Mouse (Mus musculus) CH12.LX (cell line): ENCODE measurements around the gene Sstr2. TPM values are rescaled to one million over a fixed set of nuclear protein-coding genes. Genes with fewer than 3 reads are reported as not detected.

Source experiments
- DNase-seq: peaks from one replicate; pipeline ENCODE4 v3.0.0-alpha.2; 2013; ENCODE audit errors: extremely low read depth
- H3K27ac ChIP-seq: 2 replicates; pipeline ENCODE4 v1.5.1; 2012; ENCODE audit warnings: low read depth, mild to moderate bottlenecking, control low read depth, moderate library complexity; ENCODE audit not compliant: insufficient read depth
- H3K27me3 ChIP-seq: replicated peaks from 2 replicates; pipeline ENCODE3; 2012; ENCODE audit warnings: inconsistent platforms
- H3K36me3 ChIP-seq, 2 experiments: replicated peaks in 1 of 2; 2 replicates each; pipeline versions ENCODE3 to v1.6.1; 2012; ENCODE audit warnings: inconsistent platforms in 1 of 2, low read length in 1 of 2, mild to moderate bottlenecking in 1 of 2, mixed read lengths in 1 of 2, moderate library complexity in 1 of 2; ENCODE audit not compliant: control insufficient read depth in 1 of 2, insufficient read depth in 1 of 2
- H3K4me1 ChIP-seq, 2 experiments: 2 replicates each; pipeline ENCODE4 v1.6.1; 2012; ENCODE audit warnings: inconsistent platforms in 1 of 2, moderate library complexity in 1 of 2; ENCODE audit not compliant: insufficient read depth in 2 of 2, control insufficient read depth in 1 of 2
- H3K4me2 ChIP-seq: 2 replicates; pipeline ENCODE4 v1.6.1; 2012; ENCODE audit warnings: low read depth, mild to moderate bottlenecking, control low read depth; ENCODE audit not compliant: poor library complexity, insufficient read depth, severe bottlenecking
- H3K4me3 ChIP-seq, 3 experiments: fragments of 150-350 bp in 1 of 3; sonication (generic) in 1 of 3; replicated peaks in 1 of 3; 2 replicates each; pipeline versions ENCODE3 to v1.5.1; 2011 to 2012; ENCODE audit warnings: low read depth in 2 of 3, low read length in 2 of 3, mild to moderate bottlenecking in 2 of 3, moderate library complexity in 2 of 3, control low read depth in 1 of 3, improper control_type of control experiment in 1 of 3, inconsistent platforms in 1 of 3, mixed read lengths in 1 of 3; ENCODE audit not compliant: poor library complexity in 1 of 3
- H3K79me2 ChIP-seq: replicated peaks from 2 replicates; pipeline ENCODE4 v1.6.1; 2012; ENCODE audit warnings: mild to moderate bottlenecking, moderate library complexity; ENCODE audit not compliant: control insufficient read depth, poor library complexity, insufficient read depth, severe bottlenecking; ENCODE audit errors: extremely low read depth
- H3K9ac ChIP-seq: 2 replicates; pipeline ENCODE4 v1.6.1; 2012; ENCODE audit warnings: low read depth, mild to moderate bottlenecking, control low read depth, moderate library complexity; ENCODE audit not compliant: insufficient read depth
- H3K9me3 ChIP-seq: replicated peaks from 2 replicates; pipeline ENCODE3; 2012; ENCODE audit warnings: low read length, inconsistent platforms, mixed read lengths
- BHLHE40 ChIP-seq: IDR thresholded peaks from 2 replicates; pipeline ENCODE4 v1.6.1; 2011; ENCODE audit warnings: mild to moderate bottlenecking, low read depth, low read length, improper control_type of control experiment
- CHD2 ChIP-seq: IDR thresholded peaks from 2 replicates; pipeline ENCODE4 v1.6.1; 2011; ENCODE audit warnings: low read length, improper control_type of control experiment
- MAFK ChIP-seq: IDR thresholded peaks from 2 replicates; pipeline ENCODE4 v1.6.1; 2011; ENCODE audit warnings: low read length, improper control_type of control experiment; ENCODE audit not compliant: insufficient replicate concordance
- MAX ChIP-seq: IDR thresholded peaks from 2 replicates; pipeline ENCODE4 v1.6.1; 2011; ENCODE audit warnings: low read length, improper control_type of control experiment
- MEF2A ChIP-seq: IDR thresholded peaks from 2 replicates; pipeline ENCODE4 v1.6.1; 2014; ENCODE audit warnings: low read depth, mild to moderate bottlenecking, inconsistent platforms, low read length, improper control_type of control experiment, borderline replicate concordance
- MYC ChIP-seq: IDR thresholded peaks from 2 replicates; pipeline ENCODE4 v1.6.1; 2011; ENCODE audit warnings: low read depth, mild to moderate bottlenecking, improper control_type of control experiment, low read length
- NELFE ChIP-seq: IDR thresholded peaks from 2 replicates; pipeline ENCODE4 v1.6.1; 2011; ENCODE audit warnings: low read depth, low read length, improper control_type of control experiment
- RAD21 ChIP-seq: IDR thresholded peaks from 2 replicates; pipeline ENCODE4 v1.6.1; 2011; ENCODE audit warnings: low read depth, mild to moderate bottlenecking, low read length, improper control_type of control experiment, moderate library complexity
- SIN3A ChIP-seq: IDR thresholded peaks from 2 replicates; pipeline ENCODE4 v1.6.1; 2012; ENCODE audit warnings: low read length, improper control_type of control experiment, inconsistent platforms
- SMC3 ChIP-seq: IDR thresholded peaks from 2 replicates; pipeline ENCODE4 v1.6.1; 2011; ENCODE audit warnings: low read depth, low read length, improper control_type of control experiment
- TBP ChIP-seq: conservative IDR thresholded peaks from 2 replicates; pipeline ENCODE4 v1.6.1; 2011; ENCODE audit warnings: low read depth, low read length, improper control_type of control experiment
- UBTF ChIP-seq: IDR thresholded peaks from 2 replicates; pipeline ENCODE4 v1.6.1; 2012; ENCODE audit warnings: low read depth, mild to moderate bottlenecking, inconsistent platforms, low read length, improper control_type of control experiment, moderate library complexity
- USF1 ChIP-seq: IDR thresholded peaks from 2 replicates; pipeline ENCODE4 v1.6.1; 2014; ENCODE audit warnings: low read depth, mild to moderate bottlenecking, inconsistent platforms, low read length, improper control_type of control experiment
- USF2 ChIP-seq: conservative IDR thresholded peaks from 2 replicates; pipeline ENCODE4 v1.6.1; 2011; ENCODE audit warnings: low read depth, low read length, improper control_type of control experiment
- dilution Hi-C: fragments of 300-500 bp; cut with MboI; formaldehyde crosslinking; loops from 2 replicates; pipeline ENCODE4 v1.14.3; 2020; ENCODE audit warnings: low sequenced_read_pairs; ENCODE audit not compliant: extremely low pct_unique_long_range_greater_than_20kb, extremely low pct_ligation_motif_present
- in situ Hi-C: fragments of 300-500 bp; cut with MboI; formaldehyde crosslinking; loops from 3 replicates; pipeline ENCODE4 v1.14.3; 2019; ENCODE audit warnings: low sequenced_read_pairs, low pct_ligation_motif_present, low pct_unique_long_range_greater_than_20kb, mixed read lengths
- polyA plus RNA-seq: library from polyadenylated mRNA; unstranded; fragments of >175 nt; gene quantifications from 2 replicates; pipeline ENCODE4 v1.2.1, GENCODE M21; 2012; ENCODE audit warnings: low read depth; ENCODE audit not compliant: insufficient read length
- total RNA-seq, 2 experiments: library from RNA; depleted of rRNA; stranded (reverse); fragments of 300-350 nt in 1 of 2; fragments of >200 nt in 1 of 2; gene quantifications; 2 replicates each; pipeline ENCODE4 v1.2.3; 2012 to 2014

Gene Sstr2
- total and polyA plus RNA-seq, 3 experiments, result not detected

GRCm38 (mm10) chr11:113600526-113601245 is 18.5 kb upstream of the Sstr2 start:
- Histone ChIP-seq H3K4me3 (no peak overlapping the region), H3K79me2 (no peaks in the 10 kb centered on the region), H3K27ac (no peak overlapping the region), H3K9me3 (no peaks in the 10 kb centered on the region), H3K27me3 (no peaks in the 10 kb centered on the region), H3K36me3 (no peaks in the 10 kb centered on the region), H3K4me1 (peaks cover 0 to 8% of the 10 kb centered on the region in 2 experiments; a peak in 2 of 4 replicates), H3K4me2 (no peak overlapping the region), H3K9ac (no peak overlapping the region)
- dilution Hi-C loops, result no loop called here
- no peak for TF ChIP-seq BHLHE40
- no peak for TF ChIP-seq SIN3A
- no peak for TF ChIP-seq MYC
- TF ChIP-seq MEF2A, result no peak
- DNase-seq, result no peak
- in situ Hi-C loops, result loop anchor here (10.0 kb wide), 1 partner anchor 106 kb away; no protein-coding TSS in a partner anchor

GRCm38 (mm10) chr11:113601616-113602343 is 17.4 kb upstream of the Sstr2 start:
- no peaks in the 10 kb centered on the region for H3K27me3 ChIP-seq
- H3K27ac ChIP-seq, result no peak overlapping the region
- H3K4me1 ChIP-seq, result peaks cover 0 to 6% of the 10 kb centered on the region in 2 experiments; a peak in 2 of 4 replicates
- H3K9ac ChIP-seq, result no peak overlapping the region
- H3K4me3 ChIP-seq, result no peak overlapping the region
- in situ Hi-C loops, result loop anchor here (10.0 kb wide), 1 partner anchor 107 kb away; no protein-coding TSS in a partner anchor
- dilution Hi-C loops, result no loop called here
- no peaks in the 10 kb centered on the region for H3K79me2 ChIP-seq
- H3K9me3 ChIP-seq, result peaks cover 4% of the 10 kb centered on the region
- DNase-seq, result no peak
- H3K36me3 ChIP-seq, result no peaks in the 10 kb centered on the region
- TF ChIP-seq UBTF, result no peak
- no peak for TF ChIP-seq CHD2
- TF ChIP-seq TBP, result no peak
- no peak for TF ChIP-seq USF2
- no peak for TF ChIP-seq NELFE
- TF ChIP-seq MEF2A, result no peak
- TF ChIP-seq SMC3, result no peak
- no peak for TF ChIP-seq SIN3A
- no peak for TF ChIP-seq MAFK
- no peak for TF ChIP-seq USF1
- TF ChIP-seq MAX, result no peak
- TF ChIP-seq RAD21, result no peak
- H3K4me2 ChIP-seq, result no peak overlapping the region
